Mouse (Mus musculus) kidney, adult 2 months (tissue): ENCODE results near the gene St8sia1.

ENCODE experiments used
- CTCF ChIP-seq: fragments of 200-500 bp; conservative IDR thresholded peaks from 2 replicates; pipeline ENCODE4 v1.5.1; 2011; ENCODE audit warnings: low read depth, mild to moderate bottlenecking, control low read depth, low read length, moderate library complexity, mixed read lengths; ENCODE audit not compliant: insufficient read depth, insufficient read length
- POLR2A ChIP-seq: fragments of 200-500 bp; IDR thresholded peaks from one replicate; pipeline ENCODE4 v1.6.1; 2011; ENCODE audit warnings: low read depth, low read length, control low read depth

DNA sequence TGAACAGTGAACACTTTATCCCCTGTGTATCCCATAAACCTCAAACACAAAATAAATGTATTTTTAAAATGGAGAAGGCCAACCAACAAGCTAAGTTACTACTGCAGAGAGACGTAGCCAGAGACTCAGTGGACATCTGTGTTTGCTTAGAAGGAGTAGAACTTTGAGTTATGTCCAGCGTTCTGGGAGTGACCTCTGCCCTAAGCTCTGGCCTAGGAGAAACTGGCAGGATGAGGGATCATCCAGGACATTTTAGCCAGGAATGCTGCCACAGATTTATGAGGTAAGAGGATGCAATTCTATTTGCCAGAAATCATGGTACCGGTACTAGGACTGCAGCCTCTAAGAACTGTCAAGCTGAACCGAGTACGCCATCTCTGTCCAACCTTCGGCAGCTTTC, 45.6 kb downstream of the St8sia1 start:
- TF ChIP-seq POLR2A (no peak), CTCF (no peak)
